Mouse (Mus musculus): ENCODE results near the gene Phactr1. TPM values are rescaled to one million over a fixed set of nuclear protein-coding genes. Genes with fewer than 3 reads are reported as not detected.

Phactr1 gene
- total RNA-seq, 2 experiments from 2014 or later: 453 to 512 TPM

GRCm38 (mm10) chr13:42884033-42884724 is 203.8 kb downstream of the Phactr1 start:
- DNase-seq (ENCODE audit: extremely low spot score in 1 of 2, low spot score in 2 of 2): no peak
- peak; percentile 21 for TF ChIP-seq CTCF (IDR thresholded peaks at IDR 0.05)
- intact Hi-C loops (cut with DNase I): no loop called here
- no peak overlapping the region for H3K4me3 ChIP-seq
- no peak overlapping the region; the same call in none of the 2 replicates for H3K27ac ChIP-seq

GRCm38 (mm10) chr13:42884725-42885115 is 204.3 kb downstream of the Phactr1 start:
- no peak for TF ChIP-seq CTCF (IDR thresholded peaks at IDR 0.05)
- H3K4me3 ChIP-seq: no peak overlapping the region
- no peak for DNase-seq (ENCODE audit: extremely low spot score in 1 of 2, low spot score in 2 of 2)
- intact Hi-C loops (cut with DNase I): no loop called here
- peak overlapping the region; percentile 24; the same call in 1 of the 2 replicates for H3K27ac ChIP-seq

DNA sequence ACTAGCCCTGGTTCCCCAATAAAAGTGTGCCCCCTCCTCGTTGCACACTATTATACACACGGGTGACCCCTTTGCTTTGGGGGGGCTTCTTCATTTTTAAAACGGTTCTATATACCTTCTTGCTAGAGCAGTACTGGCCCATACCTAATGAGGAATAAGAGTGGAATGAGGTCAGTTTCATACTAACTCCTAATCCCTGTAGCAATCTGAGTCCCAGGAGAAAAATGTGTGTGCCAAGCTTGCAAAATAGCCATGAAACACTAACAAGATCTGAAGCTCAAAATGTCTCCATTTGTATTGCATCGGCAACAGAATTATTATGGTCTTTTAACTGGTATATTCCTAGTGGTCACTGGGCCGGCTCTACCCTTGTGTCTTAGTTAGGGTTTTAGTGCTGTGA is 207.3 kb downstream of the Phactr1 start:
- TF ChIP-seq CTCF (IDR thresholded peaks at IDR 0.05): no peak
- H3K4me3 ChIP-seq: no peak overlapping the region
- no peak overlapping the region for H3K27ac ChIP-seq
- DNase-seq (ENCODE audit: extremely low spot score in 1 of 2, low spot score in 2 of 2): no peak
- intact Hi-C loops (cut with DNase I): no loop called here

DNA sequence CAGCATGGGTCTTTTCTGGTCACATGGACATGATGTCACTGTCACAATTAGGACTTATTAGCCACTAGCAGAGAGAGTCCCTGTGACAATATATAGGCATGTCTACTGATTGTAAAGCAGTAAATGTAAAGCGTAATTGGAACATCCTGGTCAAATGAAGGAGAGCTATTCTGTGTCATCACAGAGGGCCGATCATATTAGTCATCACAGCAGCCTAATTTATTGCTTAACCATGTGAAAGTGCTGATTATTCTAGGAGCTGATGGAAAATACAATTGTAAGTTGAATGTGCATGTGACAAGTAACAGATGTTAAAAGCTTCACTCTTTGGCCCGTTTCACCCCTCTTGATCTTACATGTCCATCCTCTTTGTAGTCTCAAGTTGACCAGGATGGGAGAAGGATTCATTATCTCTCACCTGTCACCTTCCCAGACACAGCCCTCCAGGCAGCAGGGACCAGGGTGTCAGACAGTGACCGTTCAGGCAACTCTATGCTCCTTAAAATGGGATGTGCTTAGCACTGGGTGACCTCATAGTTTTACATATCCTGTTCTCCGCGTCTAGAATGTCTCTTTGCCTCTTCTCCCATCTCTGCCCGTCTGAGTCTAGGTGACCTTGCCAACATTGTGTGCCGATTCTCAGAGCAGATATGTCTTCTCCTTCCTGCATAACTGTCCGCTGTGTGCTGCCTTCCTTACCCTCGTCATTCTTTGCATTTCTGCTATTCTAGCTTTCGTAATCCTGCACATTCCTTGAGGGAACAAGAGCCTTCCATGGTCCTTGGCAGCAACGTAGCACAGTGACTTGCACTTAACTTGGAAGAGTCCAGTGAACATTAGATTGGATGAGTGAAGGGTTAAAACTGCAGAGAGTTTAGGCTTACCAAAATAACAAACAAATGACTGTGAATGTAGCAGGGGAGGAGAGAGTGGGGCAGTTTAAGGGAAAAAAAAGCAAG is 209.4 kb downstream of the Phactr1 start:
- no peak for DNase-seq (ENCODE audit: extremely low spot score in 1 of 2, low spot score in 2 of 2)
- intact Hi-C loops (cut with DNase I): no loop called here
- peak overlapping the region; percentile 24 for H3K27ac ChIP-seq
- TF ChIP-seq CTCF (IDR thresholded peaks at IDR 0.05): no peak
- H3K4me3 ChIP-seq: no peak overlapping the region

- intact Hi-C loops (cut with DNase I): no loop called here
- TF ChIP-seq CTCF (IDR thresholded peaks at IDR 0.05): no peak
- no peak overlapping the region for H3K4me3 ChIP-seq
- peak overlapping the region; percentile 6; the same call in 1 of the 2 replicates for H3K27ac ChIP-seq
- DNase-seq (ENCODE audit: extremely low spot score in 1 of 2, low spot score in 2 of 2): no peak
Measured at GRCm38 (mm10) chr13:42890651-42891050, 210.2 kb downstream of the Phactr1 start.

DNA sequence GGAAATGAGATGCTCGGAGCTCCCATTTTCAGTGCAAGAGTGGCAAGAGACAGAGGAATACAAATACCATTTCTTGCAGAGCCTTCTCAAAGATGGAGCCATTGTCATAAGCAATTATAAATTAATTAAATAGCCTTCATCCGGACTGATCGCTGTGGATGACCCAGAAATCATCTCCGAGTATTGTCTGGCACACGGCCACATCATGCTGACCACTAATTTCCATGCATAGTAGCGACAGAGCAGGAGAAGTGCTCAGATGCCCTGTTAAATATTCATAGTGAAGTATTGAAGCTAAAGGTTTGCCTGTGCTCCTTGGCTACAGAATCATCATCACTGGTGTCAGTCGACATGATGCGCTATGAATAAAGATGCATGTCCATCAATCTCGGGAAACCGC is 213.6 kb downstream of the Phactr1 start:
- H3K4me3 ChIP-seq: no peak overlapping the region
- no peak for TF ChIP-seq CTCF (IDR thresholded peaks at IDR 0.05)
- intact Hi-C loops (cut with DNase I): no loop called here
- DNase-seq (ENCODE audit: extremely low spot score in 1 of 2, low spot score in 2 of 2): no peak
- H3K27ac ChIP-seq: no peak overlapping the region

DNA sequence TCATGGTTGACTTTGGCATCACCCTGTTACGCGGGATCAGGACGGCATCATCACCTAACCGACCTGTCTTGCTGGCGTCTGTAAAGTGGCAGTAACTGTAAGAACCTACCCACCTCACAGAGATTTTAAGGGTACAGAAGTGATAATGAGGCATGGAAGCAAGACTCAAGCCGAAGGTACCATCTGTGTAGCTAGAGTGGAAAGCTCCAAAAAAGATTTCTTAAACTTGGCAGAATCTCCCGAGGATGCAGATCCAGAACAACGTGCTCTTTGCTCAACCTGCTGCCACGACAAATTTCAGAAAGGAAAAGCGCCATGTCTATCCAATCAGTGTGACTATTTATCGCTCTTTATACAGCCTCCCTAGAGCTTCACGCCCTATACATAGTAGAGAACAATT is 214.2 kb downstream of the Phactr1 start:
- no peak overlapping the region for H3K4me3 ChIP-seq

DNA sequence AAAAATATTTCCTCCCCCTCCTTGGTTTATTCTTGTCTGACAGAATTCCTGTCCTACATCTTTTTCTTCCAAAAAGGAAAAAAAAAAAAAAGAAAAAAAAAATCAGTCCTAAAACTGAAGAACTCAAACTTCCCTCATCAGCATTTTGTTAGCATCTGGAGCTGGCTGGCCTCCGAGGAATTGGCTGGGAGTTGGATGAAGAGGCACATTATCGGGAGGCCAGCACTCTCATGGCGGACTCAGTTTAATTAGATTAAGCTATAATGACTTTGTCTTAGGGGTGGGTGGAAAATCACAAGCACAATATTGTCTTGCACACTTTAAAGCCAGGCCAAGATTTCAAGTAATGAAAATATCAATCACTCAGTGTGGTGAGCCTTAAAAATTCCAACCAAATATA is 215.6 kb downstream of the Phactr1 start:
- no peak overlapping the region for H3K4me3 ChIP-seq
- no peak for DNase-seq (ENCODE audit: extremely low spot score in 1 of 2, low spot score in 2 of 2)
- intact Hi-C loops (cut with DNase I): no loop called here
- no peak overlapping the region for H3K27ac ChIP-seq
- no peak for TF ChIP-seq CTCF (IDR thresholded peaks at IDR 0.05)

More for the DNA sequence above, 214.2 kb downstream of the Phactr1 start:
- intact Hi-C loops (cut with DNase I): no loop called here
- TF ChIP-seq CTCF (IDR thresholded peaks at IDR 0.05): no peak
- no peak overlapping the region for H3K27ac ChIP-seq
- DNase-seq (ENCODE audit: extremely low spot score in 1 of 2, low spot score in 2 of 2): no peak

- intact Hi-C loops (cut with DNase I): no loop called here
- DNase-seq (ENCODE audit: extremely low spot score in 1 of 2, low spot score in 2 of 2): no peak
- Histone ChIP-seq H3K4me3 (no peak overlapping the region), H3K27ac (no peak overlapping the region)
- TF ChIP-seq CTCF (IDR thresholded peaks at IDR 0.05): no peak
Measured at GRCm38 (mm10) chr13:42899611-42900010, 219.2 kb downstream of the Phactr1 start.

DNA sequence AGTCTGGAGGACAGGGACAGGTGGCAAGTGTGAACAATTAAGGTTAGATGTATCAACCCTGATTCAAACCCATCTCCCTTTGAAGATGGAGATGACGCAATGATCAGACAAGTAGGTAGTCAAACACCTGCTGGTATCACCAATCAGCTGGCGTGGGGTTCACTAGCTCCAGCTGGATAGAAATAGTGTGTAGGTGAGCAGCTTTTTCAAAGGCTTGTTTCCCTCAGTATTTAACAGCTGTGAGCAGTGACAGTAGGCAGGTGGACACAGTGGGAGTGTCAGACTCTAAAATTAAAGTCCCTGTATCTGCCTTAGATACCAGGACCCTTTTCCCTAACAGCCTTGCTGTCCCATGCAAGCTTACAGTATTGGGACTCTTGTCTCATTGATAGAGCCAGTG is 221.4 kb downstream of the Phactr1 start:
- Histone ChIP-seq H3K4me3 (no peak overlapping the region), H3K27ac (peak overlapping the region; percentile 32; the same call in 1 of the 2 replicates)
- intact Hi-C loops (cut with DNase I): no loop called here
- no peak for TF ChIP-seq CTCF (IDR thresholded peaks at IDR 0.05)
- no peak for DNase-seq (ENCODE audit: extremely low spot score in 1 of 2, low spot score in 2 of 2)

GRCm38 (mm10) chr13:42902859-42903258 is 222.4 kb downstream of the Phactr1 start:
- peak; percentile 49 for TF ChIP-seq CTCF (IDR thresholded peaks at IDR 0.05)
- Histone ChIP-seq H3K27ac (no peak overlapping the region), H3K4me3 (no peak overlapping the region)
- no peak for DNase-seq (ENCODE audit: extremely low spot score in 1 of 2, low spot score in 2 of 2)
- intact Hi-C loops (cut with DNase I): no loop called here

GRCm38 (mm10) chr13:42905818-42906217 is 225.4 kb downstream of the Phactr1 start:
- intact Hi-C loops (cut with DNase I): no loop called here
- Histone ChIP-seq H3K4me3 (no peak overlapping the region), H3K27ac (no peak overlapping the region)
- TF ChIP-seq CTCF (IDR thresholded peaks at IDR 0.05): no peak
- DNase-seq (ENCODE audit: extremely low spot score in 1 of 2, low spot score in 2 of 2): no peak
